Mouse (Mus musculus) liver, embryonic 16.5 days (tissue): ENCODE results near the gene Adrm1. TPM values are rescaled to one million over a fixed set of nuclear protein-coding genes. Genes with fewer than 3 reads are reported as not detected.
A peak's percentile ranks its signal among the peaks of the same experiment; 100 is the strongest.

Experiments used
- ATAC-seq: fragments of 200-750 bp; cut with Nextera tagmentation; 2 replicates; pipeline ENCODE4 v1.8.0; 2017; ENCODE audit warnings: low read depth, mild to moderate bottlenecking, moderate number of reproducible peaks, moderate library complexity
- H3K27ac ChIP-seq: fragments of 300-500 bp; sonication (generic); 2 replicates; pipeline ENCODE4 v1.5.1; 2014; ENCODE audit warnings: mild to moderate bottlenecking, low read length
- H3K27me3 ChIP-seq: fragments of 300-500 bp; sonication (generic); 2 replicates; pipeline ENCODE4 v1.6.1; 2014; ENCODE audit warnings: low read depth, low read length, mixed read lengths; ENCODE audit not compliant: control insufficient read depth, insufficient read depth
- H3K36me3 ChIP-seq: fragments of 300-500 bp; sonication (generic); 2 replicates; pipeline ENCODE4 v1.6.1; 2014; ENCODE audit warnings: mild to moderate bottlenecking; ENCODE audit not compliant: control insufficient read depth, insufficient read depth
- H3K4me1 ChIP-seq: fragments of 300-500 bp; sonication (generic); 2 replicates; pipeline ENCODE4 v1.6.1; 2014; ENCODE audit warnings: low read depth, low read length, mixed read lengths; ENCODE audit not compliant: control insufficient read depth
- H3K4me2 ChIP-seq: fragments of 300-500 bp; sonication (generic); 2 replicates; pipeline ENCODE4 v1.6.1; 2014; ENCODE audit warnings: low read depth, low read length, mixed read lengths
- H3K4me3 ChIP-seq: fragments of 300-500 bp; sonication (generic); 2 replicates; pipeline ENCODE4 v1.5.1; 2014; ENCODE audit warnings: low read depth, mild to moderate bottlenecking, low read length
- H3K9ac ChIP-seq: fragments of 300-500 bp; sonication (generic); 2 replicates; pipeline ENCODE4 v1.6.1; 2014; ENCODE audit warnings: low read depth, low read length
- H3K9me3 ChIP-seq: fragments of 300-500 bp; sonication (generic); replicated peaks from 2 replicates; pipeline ENCODE4 v1.6.1; 2016; ENCODE audit warnings: low read length; ENCODE audit not compliant: control insufficient read depth
- WGBS: fragments of 180-500 bp; shearing (Covaris S2); extraction: QIAGEN DNeasy Blood & Tissue Kit; methylation state at CpG from one replicate; pipeline ENCODE4 v1.1.7; 2014; ENCODE audit not compliant: insufficient replicate concordance; 5-methylcytosine and 5-hydroxymethylcytosine counted together
- polyA plus RNA-seq: library from polyadenylated mRNA; unstranded; fragments of >200 nt; fragmentation: Nextera tagmentation; extraction: Ambion mirVana; gene quantifications from 2 replicates; pipeline ENCODE4 v1.2.1, GENCODE M21; 2015

Adrm1 gene
- polyA plus RNA-seq, 1 experiment from 2014 or later: 91.4 TPM

DNA sequence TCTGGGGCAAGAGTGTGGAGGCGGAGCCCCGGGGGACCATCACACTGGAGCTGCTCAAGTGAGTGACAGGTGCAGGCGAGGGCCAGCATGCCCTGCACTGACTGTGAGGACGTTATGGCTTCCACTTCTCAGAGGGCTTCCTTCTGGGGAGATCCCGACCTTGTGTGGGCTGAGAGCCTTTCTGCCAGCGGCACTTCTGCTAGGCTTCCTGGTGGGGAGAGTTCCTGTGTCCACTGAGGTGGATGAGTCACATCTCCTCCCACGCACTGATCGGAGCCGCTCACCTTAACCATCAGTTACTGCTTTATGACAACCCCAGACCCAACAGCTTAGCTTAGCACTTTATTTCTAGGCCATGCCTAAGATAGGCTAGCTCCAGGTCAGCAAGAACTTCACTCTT is 22.7 kb upstream of the Adrm1 start:
- no peaks in the 10 kb centered on the region for H3K9me3 ChIP-seq
- peaks cover 7% of the 10 kb centered on the region; the same call in 1 of the 2 replicates for H3K36me3 ChIP-seq
- H3K4me1 ChIP-seq: no peaks in the 10 kb centered on the region
- ATAC-seq: no peak
- no peak overlapping the region for H3K27ac ChIP-seq
- H3K9ac ChIP-seq: no peak overlapping the region
- no peaks in the 10 kb centered on the region for H3K27me3 ChIP-seq
- 79% methylated on average over 9 of the region's 9 CpGs for WGBS
- no peak overlapping the region for H3K4me3 ChIP-seq
- no peak overlapping the region for H3K4me2 ChIP-seq

DNA sequence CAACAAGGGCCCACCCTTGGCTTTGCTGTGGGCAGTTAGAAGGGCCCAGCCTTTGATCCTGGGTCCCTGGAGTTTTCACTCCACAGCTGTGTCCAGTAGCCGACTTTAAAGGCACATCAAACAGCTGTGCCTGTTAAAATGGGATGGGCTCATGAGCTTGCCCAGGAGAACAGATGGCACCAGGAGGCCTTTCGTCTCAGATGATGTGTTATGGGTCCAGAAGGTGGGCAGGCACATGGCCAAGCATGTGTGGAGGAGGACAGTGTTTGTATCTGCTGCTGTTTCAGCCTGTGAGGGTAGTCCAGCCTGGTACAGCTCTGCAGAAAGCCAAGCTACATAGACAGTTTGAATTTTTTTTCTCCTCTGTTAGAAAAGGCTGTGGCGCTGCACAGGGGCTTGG is 16.5 kb upstream of the Adrm1 start:
- 72% methylated on average over 3 of the region's 3 CpGs for WGBS
- Histone ChIP-seq H3K4me2 (no peak overlapping the region), H3K4me3 (no peak overlapping the region), H3K9me3 (no peaks in the 10 kb centered on the region), H3K9ac (no peak overlapping the region), H3K4me1 (no peaks in the 10 kb centered on the region), H3K27me3 (no peaks in the 10 kb centered on the region), H3K36me3 (peaks cover 6% of the 10 kb centered on the region; the same call in 1 of the 2 replicates), H3K27ac (no peak overlapping the region)
- ATAC-seq: no peak

DNA sequence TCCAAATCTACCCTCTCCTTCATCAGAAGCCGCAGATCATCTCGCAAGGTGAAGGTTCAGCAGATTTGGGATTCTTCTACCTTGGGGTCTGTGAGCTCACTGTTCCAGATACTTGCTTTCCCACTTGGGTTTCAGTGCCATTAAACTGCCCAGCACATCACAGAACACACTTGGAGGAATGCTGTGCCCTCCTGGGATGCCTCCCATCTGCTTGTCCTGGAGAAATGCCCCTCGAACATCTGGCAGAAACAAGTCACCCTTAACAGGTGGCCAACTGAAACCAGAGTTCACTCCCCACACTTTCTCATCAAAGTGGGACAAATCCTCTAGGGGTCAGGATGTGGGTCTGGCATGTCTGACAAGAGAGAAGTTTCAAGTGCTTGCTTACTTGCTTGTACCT is 12.7 kb upstream of the Adrm1 start:
- H3K4me2 ChIP-seq: no peak overlapping the region
- H3K9ac ChIP-seq: no peak overlapping the region
- no peak overlapping the region for H3K27ac ChIP-seq
- H3K27me3 ChIP-seq: no peaks in the 10 kb centered on the region
- no peak overlapping the region for H3K4me3 ChIP-seq
- peaks cover 4% of the 10 kb centered on the region for H3K36me3 ChIP-seq
- H3K9me3 ChIP-seq: no peaks in the 10 kb centered on the region
- no peak for ATAC-seq
- 77% methylated on average over 3 of the region's 3 CpGs for WGBS
- no peaks in the 10 kb centered on the region for H3K4me1 ChIP-seq

DNA sequence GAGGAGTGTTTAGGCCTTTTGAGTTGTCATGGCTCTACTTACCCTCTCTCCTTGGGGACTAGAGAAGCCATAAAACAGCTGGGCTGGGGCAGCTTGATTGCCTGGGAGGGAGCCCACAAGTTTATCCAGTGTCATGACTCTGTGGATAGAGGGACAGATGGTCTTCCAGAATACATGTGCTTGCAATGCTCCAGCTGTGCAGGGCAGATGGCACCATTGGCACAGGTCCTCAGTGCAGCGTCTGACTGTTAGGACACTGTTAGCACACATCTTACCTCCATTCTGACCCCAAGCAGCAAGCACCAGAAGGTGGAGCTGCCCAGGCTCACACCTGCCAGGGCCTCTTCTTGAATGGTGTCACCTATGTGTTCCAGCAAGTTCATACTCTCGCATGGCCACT is 5.4 kb upstream of the Adrm1 start:
- no peak overlapping the region for H3K4me3 ChIP-seq
- ATAC-seq: no peak
- H3K27ac ChIP-seq: no peak overlapping the region
- no peak overlapping the region for H3K4me2 ChIP-seq
- H3K27me3 ChIP-seq: no peaks in the 10 kb centered on the region
- H3K36me3 ChIP-seq: no peaks in the 10 kb centered on the region; the same call in 1 of the 2 replicates
- H3K4me1 ChIP-seq: peaks cover 4% of the 10 kb centered on the region
- no peak overlapping the region for H3K9ac ChIP-seq
- no peaks in the 10 kb centered on the region for H3K9me3 ChIP-seq
- 79% methylated on average over 2 of the region's 2 CpGs for WGBS

GRCm38 (mm10) chr2:180166869-180167268 is 4.4 kb upstream of the Adrm1 start:
- Histone ChIP-seq H3K9me3 (no peaks in the 10 kb centered on the region), H3K4me1 (peaks cover 7% of the 10 kb centered on the region), H3K27ac (no peak overlapping the region), H3K27me3 (no peaks in the 10 kb centered on the region), H3K9ac (no peak overlapping the region), H3K4me2 (no peak overlapping the region), H3K36me3 (no peaks in the 10 kb centered on the region), H3K4me3 (no peak overlapping the region)
- WGBS: 64% methylated on average over 2 of the region's 2 CpGs
- no peak for ATAC-seq

- Histone ChIP-seq H3K4me1 (peaks cover 19% of the 10 kb centered on the region), H3K36me3 (peaks cover 7% of the 10 kb centered on the region), H3K9ac (peak overlapping the region; percentile 59), H3K4me2 (peak overlapping the region; percentile 78; the same call in 1 of the 2 replicates), H3K27ac (no peak overlapping the region), H3K9me3 (no peaks in the 10 kb centered on the region), H3K4me3 (no peak overlapping the region), H3K27me3 (no peaks in the 10 kb centered on the region)
- WGBS: 79% methylated on average over 11 of the region's 11 CpGs
- no peak for ATAC-seq
Observed at GRCm38 (mm10) chr2:180170151-180170805, 1.0 kb upstream of the Adrm1 start.

GRCm38 (mm10) chr2:180171522-180172070 is 311 bp downstream of the Adrm1 start:
- peaks cover 13% of the 10 kb centered on the region for H3K36me3 ChIP-seq
- peak overlapping the region; percentile 97 for H3K4me3 ChIP-seq
- H3K9ac ChIP-seq: peak overlapping the region; percentile 97
- no peaks in the 10 kb centered on the region for H3K27me3 ChIP-seq
- peak overlapping the region; percentile 94 for H3K27ac ChIP-seq
- H3K4me1 ChIP-seq: peaks cover 19% of the 10 kb centered on the region
- peak; percentile 71 for ATAC-seq
- no peaks in the 10 kb centered on the region for H3K9me3 ChIP-seq
- under 1% methylated on average over 75 of the region's 80 CpGs for WGBS
- H3K4me2 ChIP-seq: peak overlapping the region; percentile 89

- no peak for ATAC-seq
- H3K36me3 ChIP-seq: peaks cover 17% of the 10 kb centered on the region
- H3K9me3 ChIP-seq: no peaks in the 10 kb centered on the region
- H3K27me3 ChIP-seq: no peaks in the 10 kb centered on the region
- H3K4me2 ChIP-seq: peak overlapping the region; percentile 89
- under 1% methylated on average over 8 of the region's 9 CpGs for WGBS
- H3K27ac ChIP-seq: peak overlapping the region; percentile 94
- H3K4me1 ChIP-seq: peaks cover 19% of the 10 kb centered on the region
- H3K9ac ChIP-seq: peak overlapping the region; percentile 97
- peak overlapping the region; percentile 97 for H3K4me3 ChIP-seq
Observed at GRCm38 (mm10) chr2:180172152-180172551, 867 bp downstream of the Adrm1 start.

DNA sequence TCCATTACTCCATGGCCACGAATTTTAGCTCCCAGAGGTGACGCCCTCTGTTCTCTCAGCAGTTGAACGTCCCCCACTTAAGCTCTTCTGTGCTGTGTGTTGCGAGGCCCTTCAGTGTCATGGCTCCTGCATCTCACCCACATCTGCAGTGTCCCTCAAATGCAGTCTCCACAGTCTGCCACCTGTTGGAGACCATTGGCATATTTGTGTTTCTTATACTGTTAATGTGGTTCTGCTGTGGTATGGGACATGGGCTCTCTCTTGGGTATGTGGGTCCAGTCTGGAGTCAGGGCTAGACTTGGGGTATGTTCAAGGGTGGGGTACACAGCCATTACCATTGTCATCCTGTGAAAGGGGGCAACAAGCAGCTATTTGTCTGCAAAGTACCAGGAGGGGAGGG is 1.9 kb downstream of the Adrm1 start:
- ATAC-seq: no peak
- 42% methylated on average over 4 of the region's 4 CpGs for WGBS
- Histone ChIP-seq H3K4me3 (peak overlapping the region; percentile 97), H3K9me3 (no peaks in the 10 kb centered on the region), H3K9ac (peak overlapping the region; percentile 97), H3K27ac (no peak overlapping the region), H3K27me3 (no peaks in the 10 kb centered on the region), H3K4me1 (peaks cover 19% of the 10 kb centered on the region), H3K4me2 (peak overlapping the region; percentile 89), H3K36me3 (peaks cover 25% of the 10 kb centered on the region)
